Mouse (Mus musculus) lung, adult 2 months (tissue): ENCODE measurements around the gene Oaz3. TPM values are rescaled to one million over a fixed set of nuclear protein-coding genes. Genes with fewer than 3 reads are reported as not detected.
A peak's percentile ranks its signal among the peaks of the same experiment; 100 is the strongest.

Experiments used
- DNase-seq: peaks from one replicate; pipeline ENCODE4 v3.0.0; 2022
- H3K4me1 ChIP-seq: fragments of 200-500 bp; 2 replicates; pipeline ENCODE4 v1.6.1; 2011; ENCODE audit warnings: low read length; ENCODE audit not compliant: control insufficient read depth, insufficient read depth
- H3K4me3 ChIP-seq: fragments of 200-500 bp; replicated peaks from 2 replicates; pipeline ENCODE3; 2011; ENCODE audit warnings: low read depth, mild to moderate bottlenecking, control low read depth, low read length; ENCODE audit errors: extremely low read depth
- CTCF ChIP-seq: fragments of 200-500 bp; IDR thresholded peaks from 2 replicates; pipeline ENCODE4 v1.5.1; 2011; ENCODE audit warnings: mild to moderate bottlenecking, low read length, control low read depth; ENCODE audit not compliant: insufficient read depth
- POLR2A ChIP-seq: fragments of 200-500 bp; IDR thresholded peaks from 2 replicates; pipeline ENCODE4 v1.6.1; 2011; ENCODE audit warnings: low read depth, mild to moderate bottlenecking, control low read depth, low read length, borderline replicate concordance; ENCODE audit errors: extremely low read depth
- WGBS: fragments of 180-500 bp; shearing (Covaris S2); methylation state at CpG from one replicate; pipeline ENCODE4 v1.1.7; 2018; 5-methylcytosine and 5-hydroxymethylcytosine counted together
- polyA plus RNA-seq: library from polyadenylated mRNA; depleted of rRNA; stranded (reverse); fragments of >200 nt; gene quantifications from 2 replicates; pipeline ENCODE4 v1.2.3, GENCODE M21; 2012

Gene Oaz3
- polyA plus RNA-seq, 1 experiment, result not detected

DNA sequence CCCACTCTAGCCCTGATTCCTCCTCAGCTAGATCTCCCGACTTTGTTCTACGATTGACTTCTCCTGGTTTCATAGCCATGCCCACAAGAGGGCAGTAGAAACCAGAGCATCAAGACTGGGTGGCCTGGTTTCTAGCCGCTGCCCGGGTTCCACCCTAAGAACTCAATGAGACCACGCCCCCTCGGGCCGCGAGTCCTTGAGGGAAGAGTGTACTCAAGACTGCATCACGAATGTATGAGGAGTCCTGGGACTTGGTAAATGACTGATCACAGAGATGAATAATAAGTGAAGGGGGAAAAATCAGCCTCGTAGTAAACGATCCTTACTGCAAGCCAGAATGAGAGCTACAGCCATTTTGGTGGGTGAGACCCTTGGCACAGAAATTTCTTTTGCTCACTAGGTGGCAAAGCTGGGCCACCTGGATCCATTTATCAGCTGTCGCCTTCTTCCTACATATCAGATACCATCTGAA is 12.8 kb upstream of the Oaz3 start:
- peak; percentile 68 for DNase-seq
- TF ChIP-seq POLR2A (no peak), CTCF (peak; percentile 62)
- no peak overlapping the region for H3K4me3 ChIP-seq

DNA sequence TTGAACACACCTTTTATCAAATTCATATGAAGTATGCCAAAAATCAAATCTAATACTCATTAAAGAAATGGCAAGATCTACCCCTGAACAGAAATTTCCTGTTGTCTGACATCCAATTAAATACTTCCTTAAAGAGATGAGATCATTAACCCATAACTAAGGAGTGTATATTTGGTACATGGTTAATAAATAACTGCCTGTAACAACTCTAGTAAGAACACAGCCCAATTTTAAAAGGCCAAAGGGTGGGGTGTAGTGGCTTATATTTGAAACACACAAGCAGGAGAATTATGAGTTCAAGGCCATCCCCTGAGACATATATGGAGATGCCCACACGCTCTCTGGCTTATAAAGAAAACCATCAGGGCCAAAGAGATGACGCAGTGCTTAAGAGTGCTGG is 5.7 kb upstream of the Oaz3 start:
- H3K4me3 ChIP-seq, result no peak overlapping the region
- no peak for DNase-seq
- no peaks in the 10 kb centered on the region for H3K4me1 ChIP-seq
- TF ChIP-seq CTCF (no peak), POLR2A (no peak)
- 92% methylated on average over 2 of the region's 2 CpGs for WGBS

More for the DNA sequence above, 12.8 kb upstream of the Oaz3 start:
- H3K4me1 ChIP-seq, result no peaks in the 10 kb centered on the region
- 3% methylated on average over 12 of the region's 12 CpGs for WGBS

DNA sequence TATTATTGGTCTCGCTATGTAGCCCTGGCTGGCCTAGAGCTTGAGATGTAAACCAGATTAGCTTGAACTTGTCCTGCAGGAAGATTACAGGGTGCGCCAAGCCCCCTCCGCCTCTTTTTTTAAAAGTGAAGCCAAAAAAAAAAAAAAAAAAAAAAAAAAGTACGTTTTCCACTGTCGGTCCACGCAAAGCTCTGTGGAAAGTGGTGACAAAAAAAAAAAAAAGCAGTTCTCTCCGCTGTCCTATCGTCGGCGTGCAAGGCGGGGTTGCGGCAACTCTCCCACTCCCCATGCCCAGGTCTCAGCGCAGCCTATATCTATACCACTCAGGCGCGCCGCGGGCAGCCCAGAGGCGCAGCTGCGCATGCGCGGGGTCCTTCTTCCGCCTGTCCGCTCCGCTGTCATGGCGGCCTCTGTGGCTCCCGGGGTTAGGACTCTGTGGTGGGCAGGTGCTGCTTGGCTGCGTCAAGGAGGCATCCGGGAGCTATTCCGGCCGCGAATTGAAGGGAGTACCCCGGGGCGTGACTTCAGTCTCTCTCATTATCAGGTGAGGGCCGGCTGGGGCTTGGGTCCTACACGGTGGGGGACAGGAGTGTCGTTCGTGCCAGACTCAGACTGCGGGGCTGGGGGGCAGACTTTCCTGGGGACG is 641 bp downstream of the Oaz3 start, which contains the start of gene Mrpl9:
Gene Mrpl9 (plus strand): TSS at position 368 of the 646 bp plus-strand sequence.
- Histone ChIP-seq H3K4me3 (peak within 1 kb of the TSS; percentile 97), H3K4me1 (no peaks in the 10 kb centered on the region)
- 1% methylated on average over 39 of the region's 39 CpGs for WGBS
- peak; percentile 89 for DNase-seq
- peak; percentile 91 for TF ChIP-seq POLR2A
- TF ChIP-seq CTCF, result no peak

DNA sequence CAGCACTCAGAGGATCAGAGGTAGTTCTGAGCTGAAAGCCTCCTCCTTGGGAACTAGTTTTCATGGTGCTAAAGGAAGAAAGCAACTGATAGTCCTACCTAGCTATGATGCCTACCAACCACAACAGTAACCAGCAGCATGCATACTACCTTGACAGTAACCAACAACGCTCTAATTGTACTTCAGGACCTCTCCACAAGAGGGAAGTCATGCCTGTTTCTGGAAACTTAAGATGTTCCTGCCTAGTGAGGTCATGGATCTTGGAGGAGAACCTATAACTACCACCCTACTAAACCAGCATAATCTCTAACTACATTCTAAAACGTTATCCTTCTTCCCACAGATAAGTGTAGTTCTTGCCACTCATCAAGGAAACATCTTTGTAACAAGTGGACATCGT is 2.5 kb downstream of the Oaz3 start:
- no peak for DNase-seq
- 37% methylated on average over 3 of the region's 3 CpGs for WGBS

DNA sequence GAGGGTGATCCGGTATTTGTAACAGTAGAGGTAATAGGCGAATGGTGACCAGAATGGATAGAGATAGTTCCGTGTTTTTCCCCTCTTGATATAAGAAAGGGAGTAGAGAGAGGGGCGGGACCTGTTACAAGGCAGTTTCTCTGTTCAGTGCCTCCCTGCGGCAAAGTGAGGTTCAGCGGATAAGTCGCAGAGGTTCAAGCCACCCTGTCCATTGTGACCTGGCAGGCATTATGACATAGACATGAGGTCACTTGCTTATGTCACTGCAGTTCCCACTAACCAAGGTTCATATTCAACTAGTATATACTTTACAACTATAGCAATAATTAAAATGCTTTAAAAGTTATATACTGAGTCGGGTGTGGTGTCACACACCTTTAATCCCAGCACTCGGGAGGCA is 7.3 kb downstream of the Oaz3 start:
- 86% methylated on average over 9 of the region's 9 CpGs for WGBS
- DNase-seq, result no peak
- Histone ChIP-seq H3K4me3 (no peak overlapping the region), H3K4me1 (no peaks in the 10 kb centered on the region)
- TF ChIP-seq CTCF (no peak), POLR2A (no peak)

More for the DNA sequence above, 2.5 kb downstream of the Oaz3 start:
- TF ChIP-seq POLR2A, result no peak
- TF ChIP-seq CTCF, result 0 out of 2 replicates have a peak, but pooled peaks have one; percentile 6
- no peaks in the 10 kb centered on the region for H3K4me1 ChIP-seq
- H3K4me3 ChIP-seq, result no peak overlapping the region

DNA sequence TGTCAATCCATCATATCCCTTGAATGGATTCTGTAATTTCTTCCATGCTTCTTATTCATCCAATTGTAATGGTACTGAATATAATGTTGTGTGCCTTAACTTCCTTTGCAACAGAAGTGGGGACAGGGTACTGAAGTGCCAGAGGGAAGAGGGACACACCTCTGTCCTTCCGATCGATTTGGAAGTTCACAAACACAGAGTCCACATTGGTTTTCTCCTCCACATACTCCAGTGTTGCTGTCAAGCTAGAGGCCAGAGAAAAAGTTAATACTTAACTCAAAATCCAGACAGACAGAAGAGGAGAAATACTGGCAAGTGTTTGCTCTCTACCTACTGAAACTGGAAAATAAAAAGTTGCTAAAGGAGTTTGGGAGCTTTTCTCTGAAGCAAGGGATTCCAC is 9.4 kb downstream of the Oaz3 start:
- no peak for TF ChIP-seq POLR2A
- TF ChIP-seq CTCF, result no peak
- no peaks in the 10 kb centered on the region for H3K4me1 ChIP-seq
- H3K4me3 ChIP-seq, result no peak overlapping the region
- no peak for DNase-seq
- 69% methylated on average over 2 of the region's 2 CpGs for WGBS

DNA sequence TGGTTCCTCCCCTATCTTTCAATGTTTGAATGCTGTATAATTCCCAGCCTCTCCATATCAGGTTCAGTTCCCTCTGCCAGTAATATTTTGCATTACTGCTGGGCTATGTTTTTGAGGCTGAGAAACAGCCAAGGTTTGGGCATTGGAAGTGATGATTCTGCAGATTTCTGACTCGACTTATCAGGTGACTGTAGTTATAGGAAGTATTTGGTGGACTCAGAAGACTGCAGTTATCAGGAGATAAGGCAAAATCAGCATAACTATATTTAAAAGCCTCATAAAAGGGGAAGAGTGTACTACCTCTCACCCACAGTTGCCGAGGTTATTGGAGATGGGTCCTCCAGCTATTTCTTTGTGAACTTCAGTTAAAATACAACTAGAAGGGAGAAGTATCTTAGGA is 12.7 kb downstream of the Oaz3 start:
- TF ChIP-seq CTCF (no peak), POLR2A (no peak)
- no peaks in the 10 kb centered on the region for H3K4me1 ChIP-seq
- DNase-seq, result no peak
- no peak overlapping the region for H3K4me3 ChIP-seq
- 53% methylated on average over 2 of the region's 2 CpGs for WGBS

DNA sequence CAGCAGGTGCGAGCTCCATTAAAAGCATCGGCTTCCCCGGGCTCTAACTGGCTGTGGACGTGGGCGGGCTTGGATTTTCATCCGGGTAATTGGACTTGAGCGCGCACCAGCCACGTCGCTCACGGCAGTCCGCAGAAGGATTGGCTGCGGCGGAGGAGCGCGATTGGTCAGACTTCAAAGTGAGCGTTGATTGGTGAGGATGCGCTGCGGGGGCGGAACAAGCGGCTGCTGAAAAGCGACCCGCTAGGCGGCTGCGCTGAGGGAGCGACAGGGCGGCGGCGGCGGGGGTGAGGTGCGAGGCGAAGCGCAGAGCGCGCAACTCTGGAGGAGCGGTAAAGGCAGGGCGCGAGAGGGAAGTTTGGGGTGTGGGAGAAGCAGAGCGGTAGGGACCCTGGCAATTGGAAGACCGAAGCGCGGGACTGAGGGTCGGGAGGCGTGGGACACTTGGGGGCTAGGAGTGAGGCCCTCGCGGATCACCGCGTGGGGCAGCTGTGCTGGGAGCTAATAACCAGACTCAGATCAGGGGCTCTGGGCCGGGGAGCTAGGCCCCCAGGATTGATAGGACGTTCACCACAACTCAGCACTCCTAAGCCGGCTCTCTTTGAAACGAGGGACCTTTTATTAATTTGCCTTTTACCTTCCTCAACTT is 30.6 kb downstream of the Oaz3 start, which contains the start of gene Tdrkh:
Gene Tdrkh (plus strand): TSS at position 243 of the 649 bp plus-strand sequence.
- Histone ChIP-seq H3K4me3 (peak within 1 kb of the TSS; percentile 74), H3K4me1 (no peaks in the 10 kb centered on the region)
- WGBS, result 10% methylated on average over 52 of the region's 52 CpGs
- TF ChIP-seq POLR2A, result peak; percentile 32; the same call in 1 of the 2 replicates
- TF ChIP-seq CTCF, result no peak
- DNase-seq, result peak; percentile 85

DNA sequence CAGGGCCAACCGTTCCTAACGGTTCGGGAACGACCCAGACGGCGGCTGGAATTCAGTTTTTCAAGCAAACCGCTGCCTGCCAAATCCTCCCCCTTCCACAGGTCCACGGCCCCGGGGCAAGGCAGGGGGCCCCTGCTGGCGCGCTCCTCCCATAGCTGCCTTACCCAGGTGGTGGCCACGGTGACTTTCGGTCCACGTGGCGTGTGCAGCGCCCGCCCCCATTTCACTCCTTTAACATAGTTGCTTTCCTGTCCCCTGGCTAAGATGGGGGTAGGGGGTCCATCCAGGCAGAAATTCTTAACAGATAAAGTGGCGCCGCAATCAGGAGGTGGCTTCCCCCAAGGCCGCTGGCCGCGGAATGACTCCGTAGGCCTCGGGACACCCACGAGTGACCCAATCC is 31.2 kb downstream of the Oaz3 start:
- peak overlapping the region; percentile 61 for H3K4me3 ChIP-seq
- TF ChIP-seq POLR2A, result no peak
- no peak for TF ChIP-seq CTCF
- no peaks in the 10 kb centered on the region for H3K4me1 ChIP-seq
- WGBS, result 6% methylated on average over 25 of the region's 25 CpGs
- DNase-seq, result no peak

DNA sequence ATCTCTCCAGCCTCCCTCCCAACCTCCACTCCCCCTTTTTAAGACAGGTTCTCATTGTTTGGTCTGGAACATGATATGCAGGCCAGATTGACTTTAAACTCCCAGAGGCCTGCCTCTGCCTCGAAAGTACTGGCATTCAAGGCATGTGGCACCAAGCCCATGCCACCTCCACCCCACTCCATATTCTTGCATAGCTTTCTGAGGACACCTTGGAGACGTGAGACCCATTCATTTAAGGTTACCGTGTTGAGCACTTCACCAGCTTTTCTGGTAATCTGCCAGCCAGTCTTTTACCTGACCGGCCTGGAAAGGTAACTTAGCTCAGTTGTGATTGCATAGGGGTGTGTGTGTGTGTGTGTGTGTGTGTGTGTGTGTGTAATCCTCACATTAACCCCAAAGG is 38.2 kb downstream of the Oaz3 start:
- peak; percentile 24 for DNase-seq
- no peak overlapping the region for H3K4me3 ChIP-seq
- WGBS, result 53% methylated on average over 4 of the region's 4 CpGs
- no peak for TF ChIP-seq POLR2A
- no peak for TF ChIP-seq CTCF
- H3K4me1 ChIP-seq, result no peaks in the 10 kb centered on the region
